Mouse (Mus musculus) heart, embryonic 14.5 days (tissue): ENCODE results near the gene Pom121l2. TPM values are rescaled to one million over a fixed set of nuclear protein-coding genes. Genes with fewer than 3 reads are reported as not detected.

Experiments used
- ATAC-seq: fragments of 200-750 bp; cut with Nextera tagmentation; 2 replicates; pipeline ENCODE4 v1.8.0; 2017; ENCODE audit warnings: low read depth, moderate TSS enrichment; ENCODE audit not compliant: insufficient number of reproducible peaks, insufficient read depth, low FRiP score
- H3K27ac ChIP-seq, 2 experiments: fragments of 200-500 bp in 1 of 2; fragments of 300-500 bp in 1 of 2; sonication (generic) in 1 of 2; replicated peaks in 1 of 2; 2 replicates each; pipeline ENCODE4 v1.5.1; 2012 to 2014; ENCODE audit warnings: low read depth in 2 of 2, low read length in 2 of 2, control low read depth in 1 of 2, mild to moderate bottlenecking in 1 of 2, mixed read lengths in 1 of 2; ENCODE audit not compliant: control insufficient read depth in 1 of 2, insufficient read depth in 1 of 2
- H3K27me3 ChIP-seq: fragments of 300-500 bp; sonication (generic); 2 replicates; pipeline ENCODE4 v1.6.1; 2014; ENCODE audit warnings: mild to moderate bottlenecking, low read length, control low read depth; ENCODE audit not compliant: control insufficient read depth, insufficient read depth
- H3K36me3 ChIP-seq: fragments of 300-500 bp; sonication (generic); 2 replicates; pipeline ENCODE4 v1.6.1; 2014; ENCODE audit warnings: mild to moderate bottlenecking, control low read depth, low read length, mixed read lengths; ENCODE audit not compliant: control insufficient read depth, insufficient read depth
- H3K4me1 ChIP-seq, 2 experiments: fragments of 200-500 bp in 1 of 2; fragments of 300-500 bp in 1 of 2; sonication (generic) in 1 of 2; 2 replicates each; pipeline ENCODE4 v1.6.1; 2012 to 2014; ENCODE audit warnings: low read length in 2 of 2, control low read depth in 1 of 2, mixed read lengths in 1 of 2; ENCODE audit not compliant: control insufficient read depth in 2 of 2, insufficient read depth in 2 of 2
- H3K4me2 ChIP-seq: fragments of 300-500 bp; sonication (generic); 2 replicates; pipeline ENCODE4 v1.6.1; 2014; ENCODE audit warnings: mild to moderate bottlenecking, low read length
- H3K4me3 ChIP-seq, 2 experiments: fragments of 200-500 bp in 1 of 2; fragments of 300-500 bp in 1 of 2; sonication (generic) in 1 of 2; 2 replicates each; pipeline ENCODE4 v1.5.1; 2012 to 2014; ENCODE audit warnings: low read length in 2 of 2, mild to moderate bottlenecking in 2 of 2, control low read depth in 1 of 2, low read depth in 1 of 2, moderate library complexity in 1 of 2; ENCODE audit not compliant: control insufficient read depth in 1 of 2, insufficient read depth in 1 of 2
- H3K9ac ChIP-seq: fragments of 300-500 bp; sonication (generic); 2 replicates; pipeline ENCODE4 v1.6.1; 2014; ENCODE audit warnings: mild to moderate bottlenecking, low read length
- H3K9me3 ChIP-seq: fragments of 300-500 bp; sonication (generic); 2 replicates; pipeline ENCODE4 v1.6.1; 2016; ENCODE audit warnings: low read length, control low read depth; ENCODE audit not compliant: control insufficient read depth
- WGBS: fragments of 180-500 bp; shearing (Covaris S2); extraction: QIAGEN DNeasy Blood & Tissue Kit; methylation state at CpG from one replicate; pipeline ENCODE4 v1.1.7; 2014; 5-methylcytosine and 5-hydroxymethylcytosine counted together
- polyA plus RNA-seq: library from polyadenylated mRNA; unstranded; fragments of >200 nt; fragmentation: Nextera tagmentation; extraction: Ambion mirVana; gene quantifications from 2 replicates; pipeline ENCODE4 v1.2.1, GENCODE M21; 2014

Gene Pom121l2
- polyA plus RNA-seq, 1 experiment from 2014 or later = not detected

DNA sequence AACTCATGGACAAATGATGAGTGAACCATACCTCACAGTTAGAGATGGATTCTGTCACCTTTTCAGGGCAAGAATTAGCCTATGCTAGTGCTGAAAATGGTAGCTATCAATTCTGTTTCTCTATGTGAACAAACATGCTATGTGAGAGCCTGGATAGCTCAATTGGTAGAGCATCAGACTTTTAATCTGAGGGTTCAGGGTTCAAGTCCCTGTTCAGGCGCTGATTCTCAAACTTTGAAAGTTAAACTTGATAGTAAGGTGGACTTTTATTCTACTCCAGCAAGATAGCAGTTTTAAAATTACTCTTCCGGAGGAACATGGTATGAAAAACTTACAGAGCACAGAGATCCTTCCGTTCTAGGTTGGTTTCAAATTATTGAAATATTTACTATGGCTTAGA is 9.4 kb upstream of the Pom121l2 start:
- H3K4me1 ChIP-seq = no peaks in the 10 kb centered on the region
- 36% methylated on average over 3 of the region's 3 CpGs for WGBS
- H3K27ac ChIP-seq = no peak overlapping the region
- H3K27me3 ChIP-seq = no peaks in the 10 kb centered on the region
- no peaks in the 10 kb centered on the region for H3K36me3 ChIP-seq
- no peak overlapping the region for H3K4me2 ChIP-seq
- no peak for ATAC-seq
- no peaks in the 10 kb centered on the region for H3K9me3 ChIP-seq
- H3K4me3 ChIP-seq = no peak overlapping the region
- H3K9ac ChIP-seq = no peak overlapping the region

DNA sequence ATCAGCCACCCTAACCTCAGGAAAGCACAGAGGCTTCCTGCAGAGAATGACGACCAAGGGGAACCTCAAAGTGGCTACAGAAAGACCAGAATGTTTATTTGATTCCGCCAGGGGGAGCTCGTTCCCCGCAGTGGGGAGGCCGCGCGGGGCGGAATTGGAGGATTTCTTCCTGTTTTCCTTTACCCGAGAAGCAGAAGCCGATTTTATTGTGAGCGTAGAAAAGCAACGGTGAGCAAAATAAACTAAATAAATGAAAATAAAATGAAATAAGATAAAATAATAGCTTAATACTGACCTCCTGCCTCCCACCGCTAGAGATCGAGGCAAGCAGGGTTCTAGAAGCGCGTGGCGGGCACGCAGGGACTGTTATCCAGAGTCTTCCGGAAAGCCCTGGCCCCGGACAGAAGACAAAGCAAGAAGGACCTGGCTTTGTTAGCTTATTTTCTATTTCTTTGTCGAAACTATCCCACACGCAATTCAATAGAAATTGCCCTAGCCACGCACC is 6.7 kb upstream of the Pom121l2 start:
- H3K4me2 ChIP-seq = peak overlapping the region; percentile 46
- H3K9ac ChIP-seq = peak overlapping the region; percentile 81
- peaks cover 3% of the 10 kb centered on the region for H3K27me3 ChIP-seq
- H3K9me3 ChIP-seq = no peaks in the 10 kb centered on the region
- H3K27ac ChIP-seq = peak overlapping the region; percentile 86 to 92
- peak overlapping the region; percentile 59 to 62 for H3K4me3 ChIP-seq
- under 1% methylated on average over 23 of the region's 23 CpGs for WGBS
- peak; percentile 78; the same call in 1 of the 2 replicates for ATAC-seq
- H3K36me3 ChIP-seq = no peaks in the 10 kb centered on the region
- no peaks in the 10 kb centered on the region for H3K4me1 ChIP-seq

DNA sequence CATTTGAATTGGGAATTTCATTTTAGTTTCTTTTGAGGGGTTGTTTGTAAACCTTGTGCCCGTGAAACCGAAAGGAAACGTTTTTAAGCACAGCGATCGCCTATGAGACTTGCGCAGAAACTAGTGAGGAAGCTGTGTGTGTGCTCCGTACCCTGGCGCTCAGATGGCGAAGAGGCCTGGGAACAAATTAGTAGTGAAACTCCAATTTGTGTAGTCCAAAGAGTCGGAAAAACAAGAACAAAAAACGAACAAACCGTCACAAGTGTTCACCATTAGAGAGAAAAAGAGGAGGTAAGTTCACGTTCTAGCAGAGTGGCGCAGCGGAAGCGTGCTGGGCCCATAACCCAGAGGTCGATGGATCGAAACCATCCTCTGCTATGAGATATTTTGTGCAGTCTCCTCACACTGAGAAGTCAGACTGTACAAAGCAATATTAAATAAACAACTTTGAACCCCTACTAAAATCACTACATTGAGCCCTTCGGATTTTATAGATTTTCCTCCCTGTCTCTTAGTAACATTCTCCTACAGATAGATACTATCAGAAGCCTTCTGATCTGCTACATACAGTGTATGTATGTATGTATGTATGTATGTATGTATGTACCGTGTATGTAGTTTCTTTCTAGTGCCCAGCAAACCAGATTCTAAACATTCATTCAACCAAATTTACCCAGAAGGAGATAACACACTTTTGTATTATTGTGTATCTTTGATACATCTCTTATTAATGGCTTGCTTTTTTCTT is 6.1 kb upstream of the Pom121l2 start:
- peak overlapping the region; percentile 46 for H3K4me2 ChIP-seq
- H3K9me3 ChIP-seq = no peaks in the 10 kb centered on the region
- peak overlapping the region; percentile 59 to 62 for H3K4me3 ChIP-seq
- peak overlapping the region; percentile 86 to 92 for H3K27ac ChIP-seq
- no peaks in the 10 kb centered on the region for H3K36me3 ChIP-seq
- WGBS = 4% methylated on average over 20 of the region's 20 CpGs
- no peaks in the 10 kb centered on the region for H3K4me1 ChIP-seq
- peak overlapping the region; percentile 81 for H3K9ac ChIP-seq
- ATAC-seq = peak; percentile 93
- peaks cover 10% of the 10 kb centered on the region for H3K27me3 ChIP-seq

DNA sequence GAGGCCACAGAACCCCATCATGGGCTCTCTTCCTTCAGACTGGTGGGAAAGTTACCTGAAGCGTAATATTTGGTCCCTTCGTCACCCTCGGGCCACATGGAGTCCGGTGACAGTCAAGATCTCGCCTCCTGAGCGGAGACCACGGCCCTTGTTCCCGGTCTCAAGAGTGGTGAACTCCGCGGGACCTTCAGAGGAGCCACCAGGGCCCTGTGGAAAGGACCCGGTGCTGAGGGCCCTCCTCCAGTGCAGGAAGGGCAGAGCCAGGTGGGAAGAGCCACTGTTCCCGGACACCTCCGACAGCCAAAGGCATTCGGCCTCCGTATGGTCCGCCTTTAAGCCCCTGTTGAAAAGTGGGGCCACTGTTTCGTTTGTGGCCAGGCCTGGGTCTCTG is 804 bp downstream of the Pom121l2 start:
- peaks cover 3 to 4% of the 10 kb centered on the region in 2 experiments; a peak in 1 of 4 replicates for H3K4me1 ChIP-seq
- H3K9ac ChIP-seq = peak overlapping the region; percentile 76
- no peak for ATAC-seq
- H3K9me3 ChIP-seq = no peaks in the 10 kb centered on the region
- H3K4me3 ChIP-seq = peak overlapping the region; percentile 42 to 54
- H3K27me3 ChIP-seq = peaks cover 68% of the 10 kb centered on the region
- no peaks in the 10 kb centered on the region for H3K36me3 ChIP-seq
- 8% methylated on average over 17 of the region's 17 CpGs for WGBS
- peak overlapping the region; percentile 95 for H3K4me2 ChIP-seq
- H3K27ac ChIP-seq = no peak overlapping the region

DNA sequence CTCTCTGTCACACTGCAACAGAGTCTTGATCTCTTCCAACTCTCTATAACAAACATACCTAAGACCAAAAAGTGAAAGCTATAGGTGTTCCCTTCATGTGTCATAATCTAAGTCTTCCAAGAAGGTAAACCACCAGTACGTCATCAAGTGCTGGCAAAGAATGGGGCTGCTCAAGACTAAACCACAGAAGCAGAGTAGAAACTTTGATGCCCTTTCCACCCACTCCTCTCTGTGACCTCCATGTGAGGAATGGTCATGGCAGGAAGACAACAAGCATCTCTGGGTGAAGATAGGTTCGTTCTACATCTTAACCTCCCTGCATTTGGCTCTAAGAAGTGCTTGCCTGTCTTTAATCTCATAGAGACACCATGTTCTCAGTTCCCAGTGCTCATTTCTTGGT is 3.5 kb downstream of the Pom121l2 start:
- Histone ChIP-seq H3K4me3 (no peak overlapping the region), H3K9ac (no peak overlapping the region), H3K27me3 (peaks cover 74% of the 10 kb centered on the region), H3K4me1 (peaks cover 3 to 4% of the 10 kb centered on the region in 2 experiments; a peak in 1 of 4 replicates), H3K4me2 (no peak overlapping the region), H3K27ac (no peak overlapping the region), H3K36me3 (no peaks in the 10 kb centered on the region), H3K9me3 (no peaks in the 10 kb centered on the region)
- ATAC-seq = no peak
- 81% methylated on average over 2 of the region's 2 CpGs for WGBS

DNA sequence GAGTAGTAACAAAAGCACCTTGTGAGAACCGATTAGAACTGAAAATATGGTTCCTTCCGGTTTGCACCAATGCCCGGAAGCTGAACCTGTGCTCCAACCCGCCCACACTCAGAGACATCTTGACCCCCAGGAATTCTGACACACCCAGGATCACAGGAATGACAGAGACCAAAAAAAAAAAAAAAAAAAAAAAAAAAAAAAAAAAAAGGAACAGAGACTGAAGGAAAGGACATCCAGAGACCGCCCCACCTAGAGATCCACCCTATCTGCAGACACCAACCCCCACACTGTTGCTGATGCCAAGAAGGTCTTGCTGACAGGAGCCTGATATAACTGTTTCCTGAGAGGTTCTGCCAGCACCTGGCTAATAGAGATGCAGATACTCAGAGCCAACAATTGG is 11.6 kb downstream of the Pom121l2 start:
- H3K9ac ChIP-seq = no peak overlapping the region
- H3K4me2 ChIP-seq = no peak overlapping the region
- peaks cover 19% of the 10 kb centered on the region for H3K27me3 ChIP-seq
- no peak for ATAC-seq
- no peak overlapping the region for H3K4me3 ChIP-seq
- 74% methylated on average over 5 of the region's 5 CpGs for WGBS
- no peaks in the 10 kb centered on the region for H3K36me3 ChIP-seq
- peaks cover 7 to 16% of the 10 kb centered on the region in 2 experiments; a peak in 3 of 4 replicates for H3K4me1 ChIP-seq
- no peak overlapping the region for H3K27ac ChIP-seq
- peaks cover 7% of the 10 kb centered on the region; the same call in 1 of the 2 replicates for H3K9me3 ChIP-seq

DNA sequence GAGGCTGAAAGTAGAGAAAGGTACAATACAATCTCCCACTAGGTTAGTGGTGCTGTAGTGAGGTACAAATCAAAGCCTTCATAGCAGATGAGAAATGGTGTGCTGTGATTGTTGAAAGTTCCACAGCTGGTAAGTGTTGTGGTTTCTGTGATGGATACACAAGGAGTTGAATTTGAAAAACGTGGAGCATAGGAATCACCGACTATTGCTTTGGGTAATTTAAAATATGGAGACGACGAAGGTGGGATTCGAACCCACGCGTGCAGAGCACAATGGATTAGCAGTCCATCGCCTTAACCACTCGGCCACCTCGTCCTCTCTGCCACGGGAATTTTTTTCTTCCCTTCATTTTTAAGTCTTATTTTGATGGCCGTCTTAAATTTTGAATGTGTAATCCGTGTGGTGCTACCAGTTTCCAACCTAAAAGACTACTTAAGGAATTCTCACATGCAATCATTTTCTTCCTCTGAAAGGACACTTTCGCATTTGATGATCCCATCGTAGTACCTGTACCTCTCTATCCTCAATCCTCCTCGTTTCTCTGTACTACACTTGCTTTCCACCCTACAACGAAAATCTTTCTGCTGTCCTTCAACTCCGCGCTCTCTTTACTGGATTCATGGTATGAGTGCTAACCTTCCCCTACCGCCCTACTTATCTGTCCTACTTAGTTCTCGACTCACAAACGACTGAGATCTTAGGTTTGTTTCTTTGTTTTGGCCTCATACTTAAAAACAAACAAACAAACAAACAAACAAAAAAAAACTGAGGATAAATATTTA is 13.2 kb downstream of the Pom121l2 start:
- Histone ChIP-seq H3K9me3 (peaks cover 7% of the 10 kb centered on the region; the same call in 1 of the 2 replicates), H3K4me1 (peaks cover 7 to 18% of the 10 kb centered on the region in 2 experiments; a peak in 3 of 4 replicates), H3K27ac (no peak overlapping the region; a peak in 1 of 4 replicates), H3K27me3 (peaks cover 30% of the 10 kb centered on the region), H3K9ac (peak overlapping the region; percentile 21; the same call in 1 of the 2 replicates), H3K4me2 (peak overlapping the region; percentile 77), H3K36me3 (no peaks in the 10 kb centered on the region), H3K4me3 (peak overlapping the region in 1 of 2 experiments; percentile 49; a peak in 3 of 4 replicates)
- WGBS = 2% methylated on average over 22 of the region's 22 CpGs
- no peak for ATAC-seq
